Mouse (Mus musculus) testis, adult 2 months (tissue): Measurements from ENCODE around the gene Ifi27l2b.

Experiments
- CTCF ChIP-seq: fragments of 200-500 bp; IDR thresholded peaks from 2 replicates; pipeline ENCODE4 v1.5.1; 2012; ENCODE audit warnings: low read depth, mild to moderate bottlenecking, inconsistent platforms, low read length, moderate library complexity; ENCODE audit not compliant: control insufficient read depth, insufficient read depth, insufficient replicate concordance
- POLR2A ChIP-seq: fragments of 200-500 bp; IDR thresholded peaks from 2 replicates; pipeline ENCODE4 v1.6.1; 2012; ENCODE audit warnings: low read depth, mild to moderate bottlenecking, inconsistent platforms, low read length, moderate library complexity; ENCODE audit not compliant: control insufficient read depth

GRCm38 (mm10) chr12:103487750-103488149, 30.7 kb upstream of the Ifi27l2b start:
- TF ChIP-seq CTCF (no peak), POLR2A (no peak)
